Mouse (Mus musculus): Measurements from ENCODE around the gene 4930512M02Rik. TPM values are rescaled to one million over a fixed set of nuclear protein-coding genes. Genes with fewer than 3 reads are reported as not detected.
"Not testable (repeated sequence)": the region's sequence is repeated elsewhere in the genome, so short reads cannot be mapped to it uniquely, and the experiment has no call there.

Gene 4930512M02Rik
- total RNA-seq (2021): not detected

DNA sequence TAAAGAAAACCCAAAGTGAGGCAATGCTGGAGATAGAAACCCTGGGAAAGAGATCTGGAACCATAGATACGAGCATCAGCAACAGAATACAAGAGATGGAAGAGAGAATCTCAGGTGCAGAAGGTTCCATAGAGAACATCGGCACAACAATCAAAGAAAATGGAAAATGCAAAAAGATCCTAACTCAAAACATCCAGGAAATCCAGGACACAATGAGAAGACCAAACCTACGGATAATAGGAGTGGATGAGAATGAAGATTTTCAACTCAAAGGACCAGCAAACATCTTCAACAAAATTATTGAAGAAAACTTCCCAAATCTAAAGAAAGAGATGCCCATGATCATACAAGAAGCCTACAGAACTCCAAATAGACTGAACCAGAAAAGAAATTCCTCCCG, at the start of gene 4930512M02Rik:
Gene 4930512M02Rik (minus strand): TSS at position 101 of the 400 bp plus-strand sequence.
- DNase-seq: not testable (repeated sequence)

DNA sequence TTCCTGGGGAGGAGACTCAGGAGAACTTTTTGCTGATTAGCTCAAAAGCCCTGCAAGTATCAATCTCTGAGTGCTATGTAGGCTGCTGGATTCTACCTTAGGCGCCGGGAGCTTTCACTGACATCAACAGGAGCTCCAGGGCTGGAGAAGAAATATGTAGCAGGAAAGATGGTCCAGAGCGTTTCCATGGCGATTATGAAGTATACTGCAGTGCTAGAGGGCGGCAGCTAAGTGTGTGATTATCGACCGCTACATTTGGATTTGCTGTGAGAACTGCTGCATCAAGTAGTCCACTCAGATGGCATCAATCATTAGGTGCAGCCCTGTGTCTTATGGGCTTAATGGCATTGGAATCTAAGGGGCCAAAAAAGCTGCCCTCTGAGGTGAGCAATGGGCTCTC, 49.5 kb upstream of the 4930512M02Rik start:
- DNase-seq: no peak

DNA sequence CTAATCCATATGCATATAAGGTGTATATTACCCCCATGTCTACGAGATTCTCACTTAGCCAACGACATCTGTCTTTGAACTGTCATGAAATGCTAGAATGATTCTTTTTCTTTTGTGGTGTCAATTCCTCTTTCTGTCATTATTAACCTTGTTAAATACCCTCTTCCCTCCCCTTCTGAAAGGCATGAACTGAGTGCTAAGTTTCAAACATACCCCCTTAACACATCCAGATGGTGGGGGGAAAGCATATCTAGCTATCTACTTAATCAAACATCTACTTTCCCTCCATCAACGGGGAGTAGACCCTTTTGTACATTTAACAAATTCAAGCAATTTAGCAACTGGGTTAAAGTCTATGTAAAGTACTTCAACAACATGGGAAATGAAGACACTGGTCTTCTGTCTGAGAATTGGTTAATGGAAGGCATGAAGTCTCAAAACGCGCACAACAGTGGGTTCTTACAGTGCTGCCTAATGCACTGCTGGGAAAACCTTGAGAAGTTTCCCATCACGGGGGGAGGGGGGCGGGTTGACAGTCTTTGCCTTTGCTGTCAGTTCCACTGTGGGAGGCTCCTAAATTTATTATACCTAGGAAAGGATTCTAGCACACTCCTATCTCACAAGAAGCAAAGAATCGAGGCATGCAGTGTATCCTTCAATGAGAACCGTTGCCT, 48.6 kb upstream of the 4930512M02Rik start:
- no peak for DNase-seq

DNA sequence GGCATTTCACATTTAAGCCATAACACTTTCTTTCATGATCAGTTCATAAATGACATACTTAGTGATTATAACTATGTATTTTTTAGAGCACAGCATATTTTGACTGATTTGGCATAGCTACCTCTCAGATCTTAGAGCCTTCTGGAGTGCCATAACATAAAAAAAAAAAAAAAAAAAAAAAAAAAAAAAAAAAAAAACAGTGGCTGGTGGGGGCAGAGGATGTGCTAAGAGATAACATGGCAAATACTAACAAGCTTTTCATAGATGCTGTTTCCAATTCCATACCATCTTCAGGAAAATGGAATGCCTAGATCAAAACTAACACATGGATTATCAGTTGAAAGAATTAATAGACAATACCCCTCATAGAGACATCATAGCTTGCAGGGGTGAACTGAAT, 47.4 kb upstream of the 4930512M02Rik start:
- no peak for DNase-seq

DNA sequence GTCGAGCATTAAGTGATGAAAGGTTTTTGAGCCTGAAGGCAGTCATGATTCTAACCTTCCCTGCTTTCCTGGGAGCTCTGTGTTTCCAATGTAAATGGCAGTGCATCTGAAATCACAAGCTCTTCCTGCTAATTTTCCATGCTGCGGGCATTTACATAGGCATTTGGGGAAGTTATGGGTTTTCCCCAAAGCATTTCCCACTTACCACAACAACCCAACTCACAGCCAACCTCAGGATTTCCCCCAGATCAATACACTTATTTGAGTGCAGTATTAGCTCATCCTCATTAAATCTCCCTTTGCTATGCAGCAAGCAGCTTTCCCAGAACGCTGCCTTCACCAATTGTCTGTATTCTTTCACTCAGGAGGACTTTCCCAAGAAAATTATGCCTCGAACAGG, 45.3 kb upstream of the 4930512M02Rik start:
- no peak for DNase-seq

DNA sequence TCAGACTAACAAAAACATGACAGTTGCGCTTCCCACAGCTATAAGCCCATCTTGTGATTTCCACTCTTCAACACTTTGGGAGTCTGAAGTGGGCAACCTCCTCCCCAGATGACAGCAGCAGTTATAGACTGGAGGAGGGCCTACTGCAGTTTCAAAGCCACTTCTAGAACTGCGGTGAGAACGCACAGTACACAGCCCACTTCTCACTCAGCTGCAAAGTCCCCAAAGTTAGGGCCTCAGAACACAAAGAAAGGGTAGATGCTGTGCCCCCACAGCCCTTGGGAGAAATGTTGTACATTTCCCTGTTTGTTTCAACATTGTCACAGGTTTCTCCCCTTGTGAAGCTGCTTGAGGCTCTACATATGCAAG, 40.3 kb upstream of the 4930512M02Rik start:
- no peak for DNase-seq

DNA sequence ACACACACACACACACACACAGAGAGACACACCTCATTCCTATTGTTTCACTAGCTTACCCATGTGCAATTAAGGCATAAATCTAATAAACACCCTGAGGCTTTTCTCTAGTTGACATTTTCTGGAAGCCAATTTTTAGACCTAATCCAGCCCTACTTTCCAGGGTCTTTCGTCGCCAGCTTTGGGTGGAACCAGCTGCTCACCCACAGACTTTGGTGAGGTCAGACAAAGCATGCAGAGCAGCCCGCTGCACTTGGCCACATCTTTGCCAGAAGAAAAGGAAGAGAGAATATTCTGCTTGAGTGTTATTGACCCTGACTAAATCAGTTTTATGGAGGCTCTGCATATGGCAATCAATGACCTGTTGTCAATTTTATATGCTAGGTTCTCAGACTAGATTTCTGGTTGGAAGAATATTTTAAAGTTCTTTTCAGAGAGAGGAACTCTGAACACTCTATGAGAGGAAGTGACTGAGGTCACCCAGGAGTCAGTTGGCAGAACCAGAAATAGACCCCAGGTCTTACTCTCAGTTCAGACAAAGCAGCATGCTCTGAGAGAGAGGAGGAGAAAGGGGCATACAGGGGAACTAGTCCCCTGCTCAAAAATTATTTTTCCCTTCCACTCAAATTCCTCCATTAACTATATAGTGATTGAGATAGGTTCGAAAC, 39.8 kb upstream of the 4930512M02Rik start:
- DNase-seq: no peak

DNA sequence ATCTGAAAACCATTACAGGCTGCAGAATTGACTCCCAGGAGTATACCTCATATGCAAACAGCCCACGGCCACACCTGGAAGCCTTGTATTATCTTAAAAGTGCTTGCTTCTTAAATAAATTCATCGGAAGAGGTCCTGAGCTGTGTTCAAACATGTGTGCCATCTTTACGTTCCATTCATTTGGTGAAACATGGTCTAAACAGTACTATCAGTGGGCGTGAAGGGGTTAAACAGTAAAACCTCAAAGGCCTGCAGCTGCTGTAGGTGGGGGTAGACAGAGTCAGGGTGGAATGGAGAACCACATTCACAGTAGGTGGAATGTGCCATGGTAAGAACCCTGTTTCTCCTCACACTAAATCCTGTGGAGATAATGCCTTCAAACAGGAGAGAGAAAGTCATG, 33.0 kb upstream of the 4930512M02Rik start:
- no peak for DNase-seq

DNA sequence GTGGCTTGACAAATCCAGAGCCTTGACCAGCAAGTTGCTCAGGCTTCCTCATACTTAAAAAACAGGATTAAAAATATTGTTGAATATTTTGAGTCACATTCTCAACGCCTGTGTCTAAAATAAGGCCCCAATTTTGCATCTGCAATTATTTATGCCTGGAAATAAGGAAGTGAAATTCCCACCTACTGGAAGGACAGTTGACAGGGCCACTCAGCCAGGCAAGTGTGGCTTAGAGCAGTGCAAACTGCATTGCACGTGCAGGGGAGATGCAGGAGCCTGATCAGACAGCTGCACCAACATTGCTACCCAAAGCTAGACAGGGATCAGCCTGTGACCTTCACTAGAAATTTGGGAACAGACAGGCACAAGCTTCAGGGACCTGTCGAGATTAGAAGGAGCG, 31.2 kb upstream of the 4930512M02Rik start:
- no peak for DNase-seq

DNA sequence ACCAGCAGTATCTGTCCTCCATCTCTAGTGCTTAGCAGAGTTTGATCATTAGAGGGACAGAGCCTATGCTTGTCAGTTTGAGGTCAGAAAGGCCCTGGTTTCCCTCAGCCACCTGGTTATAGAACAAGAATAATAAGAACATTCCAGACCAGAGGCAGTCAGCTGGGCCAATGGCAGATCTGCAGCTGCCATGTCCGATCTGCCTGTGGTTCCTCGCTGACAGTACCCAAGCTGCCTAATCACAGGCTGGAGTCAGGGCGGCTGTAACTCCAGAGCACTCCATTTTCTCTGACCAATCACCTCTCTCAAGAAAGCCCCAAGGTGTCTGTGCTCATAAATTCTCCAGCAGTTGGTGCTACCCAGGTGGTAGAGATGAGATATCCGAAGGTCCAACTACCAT, 30.0 kb upstream of the 4930512M02Rik start:
- no peak for DNase-seq

DNA sequence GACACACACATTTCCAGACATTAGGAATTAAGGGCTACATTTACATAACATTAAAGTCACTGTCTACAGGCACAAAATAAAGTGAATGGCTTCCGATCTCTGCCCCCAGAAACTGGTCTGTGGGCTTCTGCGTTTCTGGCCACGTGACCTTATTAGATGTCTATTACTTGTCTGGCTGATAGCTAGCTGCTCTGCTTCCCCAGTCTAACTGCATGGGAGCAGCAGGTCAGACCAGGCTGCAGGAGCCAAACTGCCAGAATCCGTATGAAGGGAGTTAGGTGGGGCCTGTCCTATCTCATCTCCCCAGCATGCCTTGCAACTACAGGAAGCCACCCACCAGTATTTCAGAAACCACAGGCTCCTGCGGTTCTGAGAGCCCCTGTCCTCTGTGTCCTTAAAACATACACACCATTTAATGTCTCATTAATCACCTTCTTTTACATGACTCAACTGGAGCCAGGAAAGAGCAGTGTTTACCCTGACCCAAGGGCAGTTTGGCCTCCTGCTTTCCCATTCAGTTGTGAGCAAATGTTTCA, 29.4 kb upstream of the 4930512M02Rik start:
- DNase-seq: no peak

DNA sequence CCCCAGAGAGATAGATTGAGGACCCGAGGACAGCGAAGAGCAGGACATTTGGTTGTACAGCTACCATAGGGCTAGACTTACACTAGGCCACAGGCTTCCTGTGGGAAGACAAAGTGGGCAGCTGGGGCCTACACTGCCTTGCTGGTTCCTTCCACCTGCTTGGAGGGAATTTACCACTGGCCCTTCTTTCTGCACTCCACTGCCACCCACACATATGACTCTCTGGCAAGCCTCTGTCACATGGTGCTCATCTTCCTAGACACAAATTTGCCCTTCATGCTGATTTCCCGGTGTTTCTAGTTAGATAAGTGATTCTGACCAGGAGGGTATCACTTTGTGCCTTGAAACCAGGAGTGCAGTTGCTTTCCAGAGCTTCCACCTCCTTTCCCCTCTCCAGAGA, 28.8 kb upstream of the 4930512M02Rik start:
- DNase-seq: no peak

DNA sequence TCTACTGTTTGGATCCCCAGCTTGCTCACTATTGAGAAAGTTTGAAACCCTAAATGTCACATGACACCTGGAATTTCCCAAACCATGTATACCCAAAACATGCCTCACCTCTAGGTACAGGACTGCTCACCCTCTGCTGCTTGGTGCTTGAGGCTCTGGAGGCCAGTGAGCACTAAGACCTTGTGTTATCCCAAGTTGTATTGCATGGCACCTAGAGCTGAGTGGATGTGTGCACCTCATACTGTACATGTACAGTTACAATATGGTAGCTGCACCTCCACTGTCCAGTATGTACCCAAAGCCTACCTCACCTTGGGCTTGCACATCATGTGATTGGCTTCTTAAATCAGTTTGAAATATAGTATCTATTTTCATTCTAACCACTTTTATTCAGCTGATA, 16.7 kb upstream of the 4930512M02Rik start:
- no peak for DNase-seq

DNA sequence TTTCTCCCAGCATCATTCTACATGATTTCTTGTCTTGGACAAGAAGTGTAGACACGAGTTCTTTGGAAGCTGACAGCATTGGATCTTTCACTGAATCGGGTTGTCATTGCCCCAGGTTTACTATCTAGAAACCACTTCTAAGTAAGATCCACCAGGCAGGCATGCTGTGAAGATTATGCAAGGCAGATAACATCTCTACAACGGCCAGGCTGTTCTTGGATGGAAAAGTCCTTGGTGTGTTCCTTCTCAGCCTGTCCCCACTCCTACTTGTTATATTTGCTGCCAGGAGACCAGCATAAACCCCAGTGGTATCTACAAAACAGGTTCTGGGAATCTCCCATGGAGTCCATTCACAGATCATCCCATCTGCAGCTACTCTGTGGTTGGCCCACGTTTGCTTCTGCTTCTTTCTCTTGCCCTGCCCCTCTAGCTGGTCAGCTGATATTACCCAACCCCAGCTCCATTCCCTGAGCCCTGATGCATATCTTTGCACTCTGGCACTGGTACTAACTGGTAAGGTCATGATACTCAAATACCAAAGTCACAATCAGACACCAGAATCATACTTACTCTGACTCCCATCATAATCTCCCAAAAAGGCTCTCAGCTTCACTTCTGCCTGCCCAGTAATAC, 3.4 kb downstream of the 4930512M02Rik start:
- no peak for DNase-seq

DNA sequence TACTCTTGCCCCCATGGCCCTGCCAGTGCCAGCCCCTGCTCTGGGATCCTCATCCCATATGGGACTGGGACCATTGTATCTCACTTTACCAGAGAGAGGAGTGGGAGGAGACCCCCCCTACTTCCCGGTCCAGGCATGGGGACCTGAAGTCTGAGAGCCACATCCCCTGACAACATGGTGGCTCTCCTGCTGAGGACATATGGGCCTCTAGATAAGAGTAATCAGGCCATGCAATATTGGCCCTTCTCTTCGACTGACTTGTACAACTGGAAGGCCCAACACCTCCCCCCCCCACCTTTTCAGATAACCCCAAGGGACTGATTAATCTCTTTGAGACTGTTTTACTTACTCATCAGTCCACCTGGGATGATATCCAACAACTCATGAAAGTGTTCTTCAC, 18.4 kb downstream of the 4930512M02Rik start:
- DNase-seq: no peak

DNA sequence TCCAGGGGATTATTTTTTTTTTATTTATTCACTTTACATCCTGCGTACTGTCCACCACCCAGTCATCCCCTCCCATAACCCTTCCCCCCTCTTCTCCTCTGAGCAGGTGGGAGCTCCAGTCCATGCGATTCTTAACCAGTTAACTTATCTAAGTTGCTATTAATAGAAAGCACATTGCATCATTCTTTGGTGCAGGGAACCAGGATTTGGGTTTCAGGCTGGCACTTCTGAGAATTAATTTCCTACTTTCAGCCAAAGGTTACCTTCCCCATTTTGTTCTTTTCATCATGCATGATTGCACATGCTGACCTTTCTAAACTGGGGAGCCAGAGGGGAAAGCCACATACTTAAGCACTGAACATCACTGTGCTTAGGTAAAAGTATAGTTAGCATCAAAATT, 40.3 kb downstream of the 4930512M02Rik start:
- no peak for DNase-seq

DNA sequence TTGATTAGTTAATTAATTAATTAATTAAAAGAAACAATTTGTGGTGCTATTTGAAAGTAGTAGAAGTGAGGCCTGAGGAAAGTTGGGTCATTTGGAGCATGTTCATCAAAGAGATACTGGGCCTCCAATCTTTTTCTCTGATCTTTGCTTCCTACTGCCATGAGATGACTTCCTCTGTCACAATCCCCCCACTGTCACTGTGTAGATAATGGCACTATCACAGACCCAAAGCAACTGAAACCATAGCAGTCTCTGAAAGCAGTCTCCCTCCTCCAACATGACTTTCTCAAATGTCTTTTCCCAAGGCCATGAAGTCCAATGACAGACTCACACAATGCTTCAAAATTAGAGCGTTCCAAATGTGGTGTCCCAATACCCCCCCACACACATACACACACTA, 41.2 kb downstream of the 4930512M02Rik start:
- no peak for DNase-seq

DNA sequence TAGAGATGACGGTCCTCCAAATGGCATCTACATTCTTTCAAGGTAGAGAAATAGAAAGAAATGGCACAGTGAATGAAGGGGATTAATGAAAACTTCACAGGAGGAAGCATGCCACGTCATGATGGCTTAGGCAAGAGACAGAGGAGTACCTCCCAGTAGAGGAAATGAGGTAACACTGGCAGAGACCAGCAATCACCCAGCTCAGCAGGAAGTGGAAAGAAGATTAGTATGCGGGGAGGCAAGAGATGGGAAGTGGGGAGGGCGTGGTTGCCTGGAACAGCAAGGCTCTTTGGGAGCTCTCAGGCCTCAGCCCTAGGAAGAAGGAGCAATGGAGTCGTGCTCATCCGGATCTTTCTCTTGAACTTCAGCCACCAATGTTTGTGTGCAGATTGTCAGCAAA, 53.9 kb downstream of the 4930512M02Rik start:
- no peak for DNase-seq

DNA sequence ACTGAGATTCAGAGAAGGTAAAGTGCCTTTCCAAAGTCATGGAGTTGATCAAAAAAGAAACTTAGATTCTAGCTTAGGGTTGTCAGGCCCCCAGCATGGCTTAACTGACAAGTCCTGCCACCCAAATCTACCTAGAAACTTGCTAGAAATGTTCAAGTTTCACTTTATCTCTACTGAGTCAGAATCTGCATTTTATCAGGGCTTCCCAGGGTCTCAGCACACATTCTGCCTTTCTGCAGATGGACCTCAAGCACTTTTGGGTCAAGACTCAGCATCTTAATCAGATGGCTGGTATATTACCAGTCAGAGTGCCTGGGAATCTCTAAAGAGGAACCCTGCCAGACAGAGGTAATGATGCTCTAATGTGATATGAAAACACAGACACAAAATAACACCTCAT, 56.9 kb downstream of the 4930512M02Rik start:
- DNase-seq: no peak

DNA sequence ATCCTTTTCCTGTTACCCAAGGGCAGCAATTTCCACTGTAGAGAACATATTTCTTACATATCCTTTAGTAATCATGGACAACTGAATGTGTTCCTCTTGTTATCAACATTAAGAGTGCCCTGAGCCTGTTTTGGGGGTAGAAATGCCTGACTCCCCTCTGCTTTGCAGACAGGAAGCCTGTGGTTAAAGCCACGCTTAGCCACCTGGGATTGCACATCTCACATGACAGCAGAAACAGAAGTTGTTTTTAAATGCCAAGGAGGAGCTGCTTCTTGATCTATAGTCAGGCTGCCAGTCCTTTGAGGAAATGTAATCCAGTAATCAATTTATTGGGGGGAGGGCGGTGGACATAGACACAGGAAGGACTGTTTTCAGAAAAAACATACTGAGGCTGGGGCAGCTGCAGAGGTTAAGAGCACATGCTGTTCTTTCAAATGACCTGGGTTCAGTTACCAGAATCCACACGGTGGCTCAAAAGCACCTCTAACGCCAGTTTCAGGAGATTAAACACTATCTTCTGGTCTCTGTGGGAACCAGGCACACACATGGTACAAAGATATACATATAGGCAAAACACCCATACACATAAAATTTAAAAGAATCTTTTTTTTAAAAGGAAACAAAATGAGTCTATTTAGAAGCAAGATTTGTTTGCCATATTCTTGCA, 58.0 kb downstream of the 4930512M02Rik start:
- no peak for DNase-seq

DNA sequence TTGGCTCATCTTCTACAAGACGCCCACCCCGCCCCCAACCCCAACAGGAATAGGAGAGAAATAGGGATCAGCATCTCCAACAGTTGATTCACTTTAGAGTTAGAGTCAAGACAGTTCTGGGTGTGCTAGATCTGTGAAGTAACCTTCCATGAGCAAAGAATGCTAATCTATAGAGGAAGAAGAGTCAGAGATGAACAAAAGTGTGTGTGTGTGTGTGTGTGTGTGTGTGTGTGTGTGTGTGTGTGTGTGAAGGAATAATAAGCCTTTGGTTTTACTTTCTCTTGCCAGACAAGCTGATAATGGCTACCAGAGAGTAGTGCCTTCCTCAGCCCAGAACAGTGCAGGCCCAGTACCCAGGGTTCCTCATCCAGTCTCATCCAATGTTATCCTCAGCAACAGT, 59.6 kb downstream of the 4930512M02Rik start:
- DNase-seq: no peak

DNA sequence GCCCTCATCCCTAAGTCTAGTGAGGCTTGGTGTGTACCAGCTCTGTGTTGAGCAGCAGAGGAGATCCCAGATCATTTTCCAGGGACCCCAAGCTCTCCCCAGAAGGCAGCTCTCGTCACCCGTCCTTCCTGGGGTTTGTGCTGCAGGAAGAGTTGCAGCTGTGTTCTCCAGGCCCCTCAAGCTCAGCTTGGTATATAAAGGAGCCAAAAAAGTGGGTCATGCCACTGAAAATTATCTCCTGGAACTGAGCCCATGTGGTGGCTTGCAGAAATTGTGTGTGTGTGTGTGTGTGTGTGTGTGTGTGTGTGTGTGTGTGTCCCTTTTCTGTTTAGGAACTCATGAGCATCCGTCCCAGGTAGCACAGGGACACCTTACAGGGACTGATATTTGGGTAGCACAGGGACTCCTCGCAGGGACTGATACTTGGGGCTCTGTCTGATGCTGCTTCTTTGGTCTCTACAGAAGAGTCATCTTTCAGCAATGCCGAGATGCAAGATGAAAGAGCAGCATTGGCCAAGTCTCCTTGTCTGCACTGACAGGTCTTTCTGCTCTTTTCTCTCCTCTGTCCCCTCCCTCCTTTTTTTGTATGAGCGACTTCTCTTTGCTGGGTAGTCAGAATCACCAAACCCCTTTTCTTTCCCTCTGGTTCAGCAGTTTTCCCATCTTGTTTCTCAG, 62.4 kb downstream of the 4930512M02Rik start:
- DNase-seq: no peak

Data from layer of hippocampus, postnatal 36 days (tissue).